ENCODE assay signal across 8 mouse cellular contexts in the genomic region with DNA sequence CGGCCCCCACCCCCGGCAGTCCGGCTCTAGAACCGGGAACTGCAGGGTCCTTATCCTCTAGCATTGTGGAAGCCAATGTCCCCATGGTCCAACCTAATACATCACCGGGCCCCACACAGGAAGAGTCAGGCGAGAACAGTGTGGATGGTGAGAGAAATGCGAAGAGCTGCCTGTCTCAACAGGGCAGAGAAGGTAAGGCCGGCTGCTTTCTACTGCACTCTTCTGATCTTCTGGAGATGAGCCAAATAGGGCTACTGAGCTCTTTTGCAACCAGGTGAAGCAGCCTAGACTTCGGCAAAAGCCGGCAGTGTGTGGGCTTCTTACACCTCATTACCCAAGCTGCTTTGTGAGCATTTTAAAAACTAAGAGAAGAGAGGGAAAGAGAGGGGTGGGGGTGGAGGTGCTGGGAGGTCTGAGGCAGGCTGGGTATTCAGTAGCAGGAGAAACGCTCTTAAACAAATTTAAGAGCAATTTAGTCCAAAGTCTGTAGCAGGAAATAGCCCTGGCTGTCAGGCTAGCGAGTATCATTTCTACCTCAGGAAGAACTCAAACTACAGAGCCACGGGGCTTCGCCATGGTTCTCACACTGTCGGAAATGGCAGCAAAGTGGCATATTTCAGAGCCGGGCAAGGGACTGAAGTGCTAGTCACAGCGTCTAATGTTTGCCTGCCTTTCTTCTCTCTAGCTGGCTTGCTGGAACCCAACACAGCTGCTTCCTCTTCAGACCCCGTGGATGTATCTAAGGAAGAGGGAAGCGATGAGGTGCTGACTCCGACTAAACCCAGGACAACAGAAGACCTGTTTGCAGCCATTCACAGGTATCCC. TPM values are rescaled to one million over a fixed set of nuclear protein-coding genes. Genes with fewer than 3 reads are reported as not detected.
DNase-seq lines count a peak whose midpoint lies in the region; ATAC-seq and TF ChIP-seq lines count a peak whose summit lies in the region.

No protein-coding gene starts in this region.

- peaks cover 4% of the 10 kb centered on the region; the same call in 1 of the 2 replicates for H3K4me1 ChIP-seq in bone marrow macrophage, adult 2 months (ENCODE audit: control insufficient read depth, insufficient read depth, low read length)
- H3K4me1 ChIP-seq in forebrain, embryonic 13.5 days: peaks cover 42% of the 10 kb centered on the region
- H3K4me1 ChIP-seq in limb, embryonic 14.5 days (ENCODE audit: control insufficient read depth, insufficient read depth, low read length): peaks cover 25% of the 10 kb centered on the region

- no peak overlapping the region for H3K9ac ChIP-seq in forebrain, embryonic 13.5 days
- 0 out of 2 replicates have a peak overlapping the region, but pooled peaks have one; percentile 21 for H3K9ac ChIP-seq in limb, embryonic 14.5 days (ENCODE audit: low read depth, low read length, severe bottlenecking)

- no peaks in the 10 kb centered on the region for H3K27me3 ChIP-seq in forebrain, embryonic 13.5 days
- no peaks in the 10 kb centered on the region for H3K27me3 ChIP-seq in limb, embryonic 14.5 days (ENCODE audit: control insufficient read depth, insufficient read depth, low read length)

- no peak overlapping the region for H3K4me2 ChIP-seq in forebrain, embryonic 13.5 days
- peak overlapping the region; percentile 32; the same call in 1 of the 2 replicates for H3K4me2 ChIP-seq in limb, embryonic 14.5 days (replicated peaks; ENCODE audit: low read depth, low read length, severe bottlenecking)

- peak; percentile 7; the same call in 1 of the 2 replicates for ATAC-seq in forebrain, embryonic 13.5 days
- no peak for ATAC-seq in limb, embryonic 14.5 days (ENCODE audit: low FRiP score, low read depth)

- H3K9me3 ChIP-seq in forebrain, embryonic 13.5 days (replicated peaks): no peaks in the 10 kb centered on the region
- no peaks in the 10 kb centered on the region for H3K9me3 ChIP-seq in limb, embryonic 14.5 days (ENCODE audit: control insufficient read depth, low read length)

- no peak for TF ChIP-seq CTCF in bone marrow macrophage, adult 2 months (IDR thresholded peaks at IDR 0.05; ENCODE audit: low read depth, low read length)

- intact Hi-C loops in left cerebral cortex, postnatal 14 days (cut with DNase I): loop anchor here (5.0 kb wide), 2 partner anchors 45 to 290 kb away; no protein-coding TSS in a partner anchor
- intact Hi-C loops in heart, postnatal 14 days (cut with DNase I): loop anchor here (5.0 to 10.0 kb wide), 3 partner anchors 210 to 472 kb away; a partner anchor contains a TSS

- peaks cover 38% of the 10 kb centered on the region for H3K36me3 ChIP-seq in forebrain, embryonic 13.5 days (ENCODE audit: poor library complexity, severe bottlenecking)
- H3K36me3 ChIP-seq in limb, embryonic 14.5 days (ENCODE audit: control insufficient read depth, insufficient read depth, low read length): peaks cover 32% of the 10 kb centered on the region

- peak; percentile 24 to 38 for DNase-seq in left cerebral cortex, postnatal 14 days (ENCODE audit: low spot score in 2 of 2)
- no peak for DNase-seq in left cerebral cortex, adult 11 months (ENCODE audit: low spot score)
- DNase-seq in limb, embryonic 14.5 days (ENCODE audit: low spot score): no peak
- no peak for DNase-seq in layer of hippocampus, postnatal 25 days (ENCODE audit: extremely low spot score in 1 of 2, low spot score in 1 of 2)
- no peak for DNase-seq in ovary, adult 18-20 months (ENCODE audit: low spot score)
- DNase-seq in heart, postnatal 14 days: no peak

- no peak for TF ChIP-seq POLR2A in bone marrow macrophage, adult 2 months (IDR thresholded peaks at IDR 0.05; ENCODE audit: borderline replicate concordance, low read depth, low read length)
- TF ChIP-seq POLR2A in limb, embryonic 14.5 days (IDR thresholded peaks at IDR 0.05; ENCODE audit: borderline replicate concordance, extremely low read depth, insufficient read depth, insufficient read length): no peak

- H3K27ac ChIP-seq in bone marrow macrophage, adult 2 months (ENCODE audit: insufficient read depth, low read depth, low read length): no peak overlapping the region
- H3K27ac ChIP-seq in forebrain, embryonic 13.5 days: peak overlapping the region; percentile 72
- peak overlapping the region; percentile 43 for H3K27ac ChIP-seq in limb, embryonic 14.5 days (replicated peaks; ENCODE audit: low read depth, low read length)

- peak overlapping the region; percentile 25; the same call in 1 of the 2 replicates for H3K4me3 ChIP-seq in bone marrow macrophage, adult 2 months (ENCODE audit: insufficient read depth, low read length)
- H3K4me3 ChIP-seq in forebrain, embryonic 13.5 days: no peak overlapping the region
- H3K4me3 ChIP-seq in limb, embryonic 14.5 days (replicated peaks; ENCODE audit: low read length): no peak overlapping the region

- 60% methylated on average over 20 of the region's 20 CpGs for WGBS in forebrain, embryonic 13.5 days
- WGBS in limb, embryonic 14.5 days: 56% methylated on average over 20 of the region's 20 CpGs

RNA-seq across cellular contexts. Expression of a gene that starts 18.8 kb away (rescaled TPM):
- 1 to 10 TPM; 3.0 to 3.1 TPM for total RNA-seq in left cerebral cortex, postnatal 14 days (2021)
- polyA plus RNA-seq in bone marrow macrophage, adult 2 months (2012; ENCODE audit: insufficient read depth, insufficient read length, missing spikeins): 0.44 TPM in 1 of 2 replicates, not detected in the other
- 5.3 and 5.7 TPM in 2 replicates for polyA plus RNA-seq in forebrain, embryonic 13.5 days (2015; fragmentation: Nextera tagmentation; extraction: Ambion mirVana)
- polyA plus RNA-seq in limb, embryonic 14.5 days (2012; rRNA removed): 8.2 and 11.7 TPM in 2 replicates
- polyA plus RNA-seq in limb, embryonic 14.5 days (2014; fragmentation: Nextera tagmentation; extraction: Ambion mirVana): 37.0 and 38.4 TPM in 2 replicates
- total RNA-seq in layer of hippocampus, postnatal 25 days (2021): 1 to 10 TPM; 1.9 to 3.3 TPM
- total RNA-seq in heart, postnatal 14 days (2021): 1 to 10 TPM; 1.6 to 1.7 TPM

Comparison
In these comparisons a context has a peak if more than half of its experiments do, and no peak if none do; other contexts are left out.
1. DNase-seq: peak in left cerebral cortex, postnatal 14 days (2 of 2); none in left cerebral cortex, adult 11 months (single experiment), limb, embryonic 14.5 days (single experiment), layer of hippocampus, postnatal 25 days (0 of 2), ovary, adult 18-20 months (single experiment) and heart, postnatal 14 days (0 of 2).